Mouse (Mus musculus): Measurements from ENCODE around the gene Ube2o. TPM values are rescaled to one million over a fixed set of nuclear protein-coding genes. Genes with fewer than 3 reads are reported as not detected.

The Ube2o gene
- total and polyA plus RNA-seq, 2 experiments from 2014 or later, result 31.3 to 112 TPM

GRCm38 (mm10) chr11:116518482-116518881 lies 62.8 kb downstream of the Ube2o start:
- Histone ChIP-seq H3K4me1 (ENCODE audit: insufficient read depth, low read length) (peaks cover 5% of the 10 kb centered on the region; the same call in 1 of the 2 replicates), H3K27me3 (ENCODE audit: insufficient read depth, low read length) (no peaks in the 10 kb centered on the region), H3K9ac (replicated peaks; ENCODE audit: low read length) (no peak overlapping the region), H3K4me3 (ENCODE audit: low read length) (no peak overlapping the region), H3K27ac (no peak overlapping the region), H3K9me3 (ENCODE audit: low read length) (no peaks in the 10 kb centered on the region), H3K4me2 (ENCODE audit: low read depth, low read length) (no peak overlapping the region), H3K36me3 (ENCODE audit: insufficient read depth, low read length) (no peaks in the 10 kb centered on the region)
- 76% methylated on average over 8 of the region's 8 CpGs for WGBS
- no peak for TF ChIP-seq CTCF (IDR thresholded peaks at IDR 0.05; ENCODE audit: low read depth)
- ATAC-seq, result no peak
- DNase-seq (ENCODE audit: low spot score), result no peak

DNA sequence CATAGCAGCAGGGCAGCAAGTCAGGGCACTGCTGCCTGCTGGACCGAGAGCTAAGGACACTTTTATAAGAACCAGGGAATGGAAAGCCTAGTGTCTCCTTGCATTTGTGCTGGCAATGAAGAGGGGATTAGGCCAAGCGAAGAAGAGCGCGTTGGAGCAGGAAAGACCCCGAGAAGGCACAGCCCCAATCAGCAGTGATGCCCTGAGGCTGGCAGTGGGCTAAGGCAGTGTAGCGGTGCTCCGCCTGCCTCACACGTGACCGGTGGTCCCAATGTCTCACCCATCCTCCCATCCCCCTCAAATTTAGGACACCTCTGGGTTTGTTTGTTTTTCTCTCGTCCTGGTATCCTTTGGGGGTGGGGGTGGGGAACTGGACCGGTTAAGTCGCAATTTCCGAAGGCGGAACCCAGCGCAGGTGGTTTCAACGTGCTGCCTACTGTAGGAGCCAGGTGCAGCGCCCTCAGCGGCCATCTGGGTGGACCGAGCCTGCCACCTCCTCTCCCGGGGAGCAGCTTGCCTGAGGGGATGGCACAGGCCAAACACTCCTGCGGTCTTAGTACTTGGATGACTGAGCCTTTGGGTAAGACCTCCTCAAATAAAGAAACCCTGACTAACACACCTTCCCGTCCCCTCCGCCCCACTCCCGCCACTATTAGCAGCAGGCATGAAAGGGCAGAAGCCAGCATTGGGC lies 65.8 kb downstream of the Ube2o start:
- Histone ChIP-seq H3K4me3 (ENCODE audit: low read length) (no peak overlapping the region), H3K27me3 (ENCODE audit: insufficient read depth, low read length) (no peaks in the 10 kb centered on the region), H3K9ac (replicated peaks; ENCODE audit: low read length) (no peak overlapping the region), H3K4me1 (ENCODE audit: insufficient read depth, low read length) (no peaks in the 10 kb centered on the region), H3K9me3 (ENCODE audit: low read length) (no peaks in the 10 kb centered on the region), H3K27ac (no peak overlapping the region), H3K36me3 (ENCODE audit: insufficient read depth, low read length) (no peaks in the 10 kb centered on the region), H3K4me2 (ENCODE audit: low read depth, low read length) (peak overlapping the region; percentile 38)
- 16% methylated on average over 24 of the region's 24 CpGs for WGBS
- peak; percentile 37 for DNase-seq (ENCODE audit: low spot score)
- peak; percentile 14; the same call in 1 of the 2 replicates for TF ChIP-seq CTCF (IDR thresholded peaks at IDR 0.05; ENCODE audit: low read depth)
- peak; percentile 35; the same call in 1 of the 2 replicates for ATAC-seq

DNA sequence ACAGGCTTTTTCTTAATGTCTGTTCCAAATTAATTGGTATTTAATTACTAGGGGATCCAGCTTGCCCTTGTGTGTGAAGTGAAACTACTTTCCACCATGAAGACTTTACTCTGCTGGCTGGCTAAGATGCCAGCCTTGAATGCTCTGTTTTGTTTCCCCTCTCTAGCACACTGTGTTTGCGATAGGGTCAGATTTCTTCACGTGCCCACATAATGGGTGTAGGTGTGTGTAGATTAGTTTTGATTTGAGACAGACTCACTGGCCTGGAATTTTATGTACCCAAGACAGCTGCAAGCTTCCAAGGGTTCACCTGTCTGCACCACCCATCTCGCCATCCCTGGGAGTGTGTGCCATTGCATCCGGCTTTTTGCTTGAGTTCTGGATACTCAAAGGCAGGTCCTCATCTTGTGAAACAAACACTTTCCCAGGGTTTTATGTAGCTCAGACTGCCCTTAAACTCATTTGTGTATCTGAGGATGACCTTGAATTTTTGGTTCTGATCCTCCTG lies 67.7 kb downstream of the Ube2o start:
- Histone ChIP-seq H3K36me3 (ENCODE audit: insufficient read depth, low read length) (no peaks in the 10 kb centered on the region), H3K4me1 (ENCODE audit: insufficient read depth, low read length) (no peaks in the 10 kb centered on the region), H3K4me2 (ENCODE audit: low read depth, low read length) (no peak overlapping the region), H3K27me3 (ENCODE audit: insufficient read depth, low read length) (no peaks in the 10 kb centered on the region), H3K9ac (replicated peaks; ENCODE audit: low read length) (no peak overlapping the region), H3K4me3 (ENCODE audit: low read length) (no peak overlapping the region), H3K27ac (no peak overlapping the region), H3K9me3 (ENCODE audit: low read length) (no peaks in the 10 kb centered on the region)
- no peak for TF ChIP-seq CTCF (IDR thresholded peaks at IDR 0.05; ENCODE audit: low read depth)
- no peak for ATAC-seq
- 77% methylated on average over 4 of the region's 4 CpGs for WGBS
- DNase-seq (ENCODE audit: low spot score), result no peak

GRCm38 (mm10) chr11:116512987-116513386 lies 68.3 kb downstream of the Ube2o start:
- no peak for TF ChIP-seq CTCF (IDR thresholded peaks at IDR 0.05; ENCODE audit: low read depth)
- no peaks in the 10 kb centered on the region for H3K9me3 ChIP-seq (ENCODE audit: low read length)
- no peaks in the 10 kb centered on the region for H3K27me3 ChIP-seq (ENCODE audit: insufficient read depth, low read length)
- no peak overlapping the region for H3K27ac ChIP-seq
- no peak overlapping the region for H3K4me2 ChIP-seq (ENCODE audit: low read depth, low read length)
- H3K4me1 ChIP-seq (ENCODE audit: insufficient read depth, low read length), result no peaks in the 10 kb centered on the region
- H3K4me3 ChIP-seq (ENCODE audit: low read length), result no peak overlapping the region
- ATAC-seq (no peak), DNase-seq (ENCODE audit: low spot score) (no peak)
- 83% methylated on average over 6 of the region's 6 CpGs for WGBS
- H3K9ac ChIP-seq (replicated peaks; ENCODE audit: low read length), result no peak overlapping the region
- no peaks in the 10 kb centered on the region for H3K36me3 ChIP-seq (ENCODE audit: insufficient read depth, low read length)

GRCm38 (mm10) chr11:116512154-116512553 lies 69.1 kb downstream of the Ube2o start:
- Histone ChIP-seq H3K27me3 (ENCODE audit: insufficient read depth, low read length) (no peaks in the 10 kb centered on the region), H3K9ac (replicated peaks; ENCODE audit: low read length) (no peak overlapping the region), H3K36me3 (ENCODE audit: insufficient read depth, low read length) (no peaks in the 10 kb centered on the region), H3K4me1 (ENCODE audit: insufficient read depth, low read length) (no peaks in the 10 kb centered on the region), H3K4me3 (ENCODE audit: low read length) (no peak overlapping the region), H3K9me3 (ENCODE audit: low read length) (no peaks in the 10 kb centered on the region), H3K4me2 (ENCODE audit: low read depth, low read length) (no peak overlapping the region), H3K27ac (no peak overlapping the region)
- no peak for TF ChIP-seq CTCF (IDR thresholded peaks at IDR 0.05; ENCODE audit: low read depth)
- ATAC-seq, result no peak
- 92% methylated on average over 7 of the region's 7 CpGs for WGBS
- DNase-seq (ENCODE audit: low spot score), result no peak

GRCm38 (mm10) chr11:116511301-116511868 lies 69.9 kb downstream of the Ube2o start:
- Histone ChIP-seq H3K36me3 (ENCODE audit: insufficient read depth, low read length) (no peaks in the 10 kb centered on the region), H3K4me3 (ENCODE audit: low read length) (no peak overlapping the region), H3K9ac (replicated peaks; ENCODE audit: low read length) (no peak overlapping the region), H3K27me3 (ENCODE audit: insufficient read depth, low read length) (no peaks in the 10 kb centered on the region), H3K4me2 (ENCODE audit: low read depth, low read length) (no peak overlapping the region), H3K9me3 (ENCODE audit: low read length) (no peaks in the 10 kb centered on the region), H3K4me1 (ENCODE audit: insufficient read depth, low read length) (no peaks in the 10 kb centered on the region), H3K27ac (no peak overlapping the region)
- DNase-seq (ENCODE audit: low spot score), result no peak
- WGBS, result 72% methylated on average over 7 of the region's 7 CpGs
- ATAC-seq, result no peak
- no peak for TF ChIP-seq CTCF (IDR thresholded peaks at IDR 0.05; ENCODE audit: low read depth)

GRCm38 (mm10) chr11:116508689-116509088 lies 72.6 kb downstream of the Ube2o start:
- Histone ChIP-seq H3K4me3 (ENCODE audit: low read length) (no peak overlapping the region), H3K36me3 (ENCODE audit: insufficient read depth, low read length) (no peaks in the 10 kb centered on the region), H3K27ac (no peak overlapping the region), H3K4me1 (ENCODE audit: insufficient read depth, low read length) (no peaks in the 10 kb centered on the region), H3K27me3 (ENCODE audit: insufficient read depth, low read length) (no peaks in the 10 kb centered on the region), H3K9ac (replicated peaks; ENCODE audit: low read length) (no peak overlapping the region), H3K9me3 (ENCODE audit: low read length) (no peaks in the 10 kb centered on the region), H3K4me2 (ENCODE audit: low read depth, low read length) (no peak overlapping the region)
- ATAC-seq, result no peak
- WGBS, result 72% methylated on average over 2 of the region's 2 CpGs
- no peak for TF ChIP-seq CTCF (IDR thresholded peaks at IDR 0.05; ENCODE audit: low read depth)
- no peak for DNase-seq (ENCODE audit: low spot score)
